Mouse (Mus musculus): ENCODE results near the gene Eif2s3y. TPM values are rescaled to one million over a fixed set of nuclear protein-coding genes. Genes with fewer than 3 reads are reported as not detected.

Gene Eif2s3y
- polyA plus RNA-seq (2012; rRNA removed), result not detected in 2 replicates

GRCm38 (mm10) chrY:1009882-1010751 lies at the start of gene Eif2s3y:
Gene Eif2s3y (plus strand): TSS chrY:1010543.

Other genes with a start within 250 kb of the Eif2s3y start
- gene Zfy1, start 213.1 kb upstream of the Eif2s3y start, polyA plus RNA-seq (2012; rRNA removed), result not detected in 2 replicates
- not detected in 2 replicates for gene Uba1y, start 191.9 kb upstream of the Eif2s3y start, polyA plus RNA-seq (2012; rRNA removed)
- not detected in 2 replicates for gene Kdm5d, start 112.8 kb upstream of the Eif2s3y start, polyA plus RNA-seq (2012; rRNA removed)
- not detected in 2 replicates for gene Uty, start 235.2 kb downstream of the Eif2s3y start, polyA plus RNA-seq (2012; rRNA removed)